Comparison of ENCODE assay signal across 16 mouse cellular contexts in the genomic region with DNA sequence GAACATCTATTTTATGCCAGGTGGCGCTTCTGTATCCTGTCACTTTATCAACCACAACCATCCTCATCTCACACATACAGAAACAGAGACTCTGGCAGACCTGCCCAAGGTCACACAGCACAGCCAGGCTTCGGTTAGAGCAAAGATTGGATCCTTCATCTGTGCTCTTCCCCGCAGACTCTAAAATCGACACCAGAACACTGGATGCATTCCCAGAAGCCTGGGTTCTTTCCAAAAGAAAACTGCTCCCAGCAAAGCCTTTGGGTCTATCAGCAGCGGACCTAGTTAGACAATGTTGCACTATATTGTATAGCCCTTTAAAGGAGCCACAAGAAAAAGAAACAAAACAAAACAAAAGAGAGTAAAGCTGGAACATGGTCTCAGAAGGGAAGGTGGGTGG. TPM values are rescaled to one million over a fixed set of nuclear protein-coding genes. Genes with fewer than 3 reads are reported as not detected.
DNase-seq lines count a peak whose midpoint lies in the region; ATAC-seq lines count a peak whose summit lies in the region.
"Had no signal": no experiment of that assay in that cellular context is flagged by ENCODE, and none has a peak within 500 bp of the region (broad histone marks: within the 10 kb centered on the region; RNA-seq: fewer than 3 reads in every experiment).

No protein-coding gene starts in this region.

- peak; percentile 64 to 74 for DNase-seq in cerebellum, adult 18-20 months
- peak; percentile 51 for DNase-seq in layer of hippocampus, adult 9-11 months
- no peak for DNase-seq in layer of hippocampus, postnatal 36 days
- peak; percentile 48 to 73 for DNase-seq in cerebellum, postnatal 14 days
- DNase-seq in urinary bladder, postnatal 25 days (ENCODE audit: low spot score) = no peak
- DNase-seq in spleen, postnatal 14 days (ENCODE audit: low spot score in 2 of 2) = no peak
- DNase-seq: embryo, embryonic 11 days; heart, postnatal 14 days; kidney, postnatal 4 days; liver, postnatal 0 days; lung, postnatal 14 days; midbrain, embryonic 14.5 days; right cerebral cortex, postnatal 25 days; thymus, adult 2 months had no signal

- no peak for ATAC-seq in cerebellum, adult (ENCODE audit: insufficient number of reproducible peaks, low FRiP score, low TSS enrichment)
- ATAC-seq: forebrain, embryonic 15.5 days; liver, postnatal 0 days had no signal

RNA-seq across cellular contexts. Expression of a gene that starts 5.1 kb away (rescaled TPM):
- 100 to 1,000 TPM; 129 to 137 TPM for total RNA-seq in layer of hippocampus, postnatal 36 days (2021)

RNA-seq across cellular contexts. Expression of a gene that starts 26.8 kb away (rescaled TPM):
- 1 to 10 TPM; 7.1 to 8.3 TPM for total RNA-seq in layer of hippocampus, postnatal 36 days (2021)

RNA-seq across cellular contexts. Expression of a gene that starts 57.1 kb away (rescaled TPM):
- total RNA-seq in layer of hippocampus, postnatal 36 days (2021) = 10 to 100 TPM; 15.7 to 18.7 TPM

Comparison
In these comparisons a context has a peak if more than half of its experiments do, and no peak if none do; other contexts are left out.
1. DNase-seq: peak in cerebellum, adult 18-20 months (2 of 2), layer of hippocampus, adult 9-11 months (single experiment) and cerebellum, postnatal 14 days (2 of 2); none in layer of hippocampus, postnatal 36 days (0 of 2), urinary bladder, postnatal 25 days (single experiment) and spleen, postnatal 14 days (0 of 2).